Mouse (Mus musculus) midbrain, embryonic 16.5 days (tissue): ENCODE results near the gene Cfap97d2. TPM values are rescaled to one million over a fixed set of nuclear protein-coding genes. Genes with fewer than 3 reads are reported as not detected.
"Not testable (repeated sequence)": the region's sequence is repeated elsewhere in the genome, so short reads cannot be mapped to it uniquely, and the experiment has no call there.

Experiments
- ATAC-seq: fragments of 200-750 bp; cut with Nextera tagmentation; 2 replicates; pipeline ENCODE4 v1.8.0; 2017; ENCODE audit warnings: moderate TSS enrichment
- H3K27ac ChIP-seq: fragments of 300-500 bp; sonication (generic); 2 replicates; pipeline ENCODE4 v1.5.1; 2014; ENCODE audit warnings: mild to moderate bottlenecking, low read length, mixed read lengths
- H3K27me3 ChIP-seq: fragments of 300-500 bp; sonication (generic); 2 replicates; pipeline ENCODE4 v1.6.1; 2014; ENCODE audit warnings: low read depth, low read length, mixed read lengths; ENCODE audit not compliant: control insufficient read depth, insufficient read depth
- H3K36me3 ChIP-seq: fragments of 300-500 bp; sonication (generic); 2 replicates; pipeline ENCODE4 v1.6.1; 2014; ENCODE audit warnings: mild to moderate bottlenecking, low read length, moderate library complexity, mixed read lengths; ENCODE audit not compliant: control insufficient read depth, insufficient read depth
- H3K4me1 ChIP-seq: fragments of 300-500 bp; sonication (generic); 2 replicates; pipeline ENCODE4 v1.6.1; 2014; ENCODE audit warnings: mild to moderate bottlenecking, low read length, mixed read lengths; ENCODE audit not compliant: control insufficient read depth, insufficient read depth
- H3K4me2 ChIP-seq: fragments of 300-500 bp; sonication (generic); 2 replicates; pipeline ENCODE4 v1.6.1; 2014; ENCODE audit warnings: mild to moderate bottlenecking, low read length, mixed read lengths
- H3K4me3 ChIP-seq: fragments of 300-500 bp; sonication (generic); 2 replicates; pipeline ENCODE4 v1.5.1; 2014; ENCODE audit warnings: low read depth, mild to moderate bottlenecking, low read length, moderate library complexity, mixed read lengths
- H3K9ac ChIP-seq: fragments of 300-500 bp; sonication (generic); 2 replicates; pipeline ENCODE4 v1.6.1; 2014; ENCODE audit warnings: low read depth, low read length, mixed read lengths
- H3K9me3 ChIP-seq: fragments of 300-500 bp; sonication (generic); replicated peaks from 2 replicates; pipeline ENCODE4 v1.6.1; 2014; ENCODE audit warnings: mild to moderate bottlenecking, low read length, mixed read lengths; ENCODE audit not compliant: control insufficient read depth, poor library complexity, severe bottlenecking
- WGBS: fragments of 180-500 bp; shearing (Covaris S2); extraction: QIAGEN DNeasy Blood & Tissue Kit; methylation state at CpG from one replicate; pipeline ENCODE4 v1.1.7; 2014; 5-methylcytosine and 5-hydroxymethylcytosine counted together
- polyA plus RNA-seq: library from polyadenylated mRNA; unstranded; fragments of >200 nt; fragmentation: Nextera tagmentation; extraction: Ambion mirVana; gene quantifications from 2 replicates; pipeline ENCODE4 v1.2.1, GENCODE M21; 2015

Cfap97d2 gene
- polyA plus RNA-seq, 1 experiment from 2014 or later, result 1.4 TPM

- ATAC-seq, result no peak
These were observed 1.4 kb upstream of the Cfap97d2 start for GRCm38 (mm10) chr8:13704301-13704700.

GRCm38 (mm10) chr8:13706918-13707317 lies 1.2 kb downstream of the Cfap97d2 start:
- Histone ChIP-seq H3K27me3 (no peaks in the 10 kb centered on the region), H3K4me3 (no peak overlapping the region), H3K36me3 (no peaks in the 10 kb centered on the region), H3K9me3 (no peaks in the 10 kb centered on the region), H3K27ac (no peak overlapping the region), H3K4me2 (no peak overlapping the region), H3K4me1 (peaks cover 9% of the 10 kb centered on the region), H3K9ac (no peak overlapping the region)
- ATAC-seq, result no peak
- 88% methylated on average over 5 of the region's 5 CpGs for WGBS

More at GRCm38 (mm10) chr8:13704301-13704700, 1.4 kb upstream of the Cfap97d2 start:
- Histone ChIP-seq H3K27me3 (no peaks in the 10 kb centered on the region), H3K9me3 (no peaks in the 10 kb centered on the region), H3K9ac (no peak overlapping the region), H3K27ac (no peak overlapping the region), H3K4me2 (no peak overlapping the region), H3K36me3 (no peaks in the 10 kb centered on the region), H3K4me3 (no peak overlapping the region), H3K4me1 (peaks cover 9% of the 10 kb centered on the region)
- 89% methylated on average over 4 of the region's 4 CpGs for WGBS

GRCm38 (mm10) chr8:13708514-13708913 lies 2.8 kb downstream of the Cfap97d2 start:
- no peak overlapping the region for H3K9ac ChIP-seq
- H3K4me1 ChIP-seq, result peaks cover 9% of the 10 kb centered on the region
- 93% methylated on average over 5 of the region's 5 CpGs for WGBS
- no peak overlapping the region for H3K27ac ChIP-seq
- no peaks in the 10 kb centered on the region for H3K9me3 ChIP-seq
- H3K4me3 ChIP-seq, result no peak overlapping the region
- H3K4me2 ChIP-seq, result no peak overlapping the region
- H3K36me3 ChIP-seq, result no peaks in the 10 kb centered on the region
- H3K27me3 ChIP-seq, result no peaks in the 10 kb centered on the region
- ATAC-seq, result no peak

- WGBS, result 92% methylated on average over 8 of the region's 8 CpGs
These were observed 13.3 kb downstream of the Cfap97d2 start for GRCm38 (mm10) chr8:13718980-13719379.

GRCm38 (mm10) chr8:13725722-13726121 lies 20.0 kb downstream of the Cfap97d2 start:
- no peaks in the 10 kb centered on the region for H3K27me3 ChIP-seq
- no peaks in the 10 kb centered on the region for H3K4me1 ChIP-seq
- no peak overlapping the region for H3K27ac ChIP-seq
- H3K36me3 ChIP-seq, result no peaks in the 10 kb centered on the region
- H3K9ac ChIP-seq, result no peak overlapping the region
- H3K4me2 ChIP-seq, result no peak overlapping the region
- H3K9me3 ChIP-seq, result no peaks in the 10 kb centered on the region
- no peak for ATAC-seq
- no peak overlapping the region for H3K4me3 ChIP-seq

More at GRCm38 (mm10) chr8:13718980-13719379, 13.3 kb downstream of the Cfap97d2 start:
- no peaks in the 10 kb centered on the region for H3K36me3 ChIP-seq
- no peaks in the 10 kb centered on the region for H3K9me3 ChIP-seq
- ATAC-seq, result no peak
- H3K4me2 ChIP-seq, result no peak overlapping the region
- no peaks in the 10 kb centered on the region for H3K4me1 ChIP-seq
- H3K27me3 ChIP-seq, result no peaks in the 10 kb centered on the region
- H3K27ac ChIP-seq, result no peak overlapping the region
- no peak overlapping the region for H3K9ac ChIP-seq
- H3K4me3 ChIP-seq, result no peak overlapping the region

GRCm38 (mm10) chr8:13727469-13728094 lies 21.9 kb downstream of the Cfap97d2 start:
- Histone ChIP-seq H3K9ac (no peak overlapping the region), H3K4me2 (no peak overlapping the region), H3K9me3 (no peaks in the 10 kb centered on the region), H3K36me3 (no peaks in the 10 kb centered on the region), H3K4me3 (no peak overlapping the region), H3K4me1 (no peaks in the 10 kb centered on the region), H3K27ac (no peak overlapping the region), H3K27me3 (no peaks in the 10 kb centered on the region)
- 66% methylated on average over 10 of the region's 10 CpGs for WGBS
- ATAC-seq, result no peak

GRCm38 (mm10) chr8:13740323-13740770 lies 34.7 kb downstream of the Cfap97d2 start:
- Histone ChIP-seq H3K4me3 (no peak overlapping the region), H3K4me1 (no peaks in the 10 kb centered on the region), H3K36me3 (no peaks in the 10 kb centered on the region), H3K27ac (no peak overlapping the region), H3K27me3 (no peaks in the 10 kb centered on the region), H3K9ac (no peak overlapping the region), H3K9me3 (no peaks in the 10 kb centered on the region), H3K4me2 (no peak overlapping the region)
- 55% methylated on average over 6 of the region's 6 CpGs for WGBS
- no peak for ATAC-seq

- WGBS, result 85% methylated on average over 7 of the region's 7 CpGs
- H3K4me3 ChIP-seq, result no peak overlapping the region
- no peaks in the 10 kb centered on the region for H3K36me3 ChIP-seq
- H3K9ac ChIP-seq, result no peak overlapping the region
- no peaks in the 10 kb centered on the region for H3K27me3 ChIP-seq
- H3K9me3 ChIP-seq, result no peaks in the 10 kb centered on the region
- H3K4me1 ChIP-seq, result no peaks in the 10 kb centered on the region
- no peak overlapping the region for H3K27ac ChIP-seq
- no peak overlapping the region for H3K4me2 ChIP-seq
- ATAC-seq, result no peak
These were observed 35.3 kb downstream of the Cfap97d2 start for GRCm38 (mm10) chr8:13740817-13741613.

- WGBS, result 86% methylated on average over 5 of the region's 6 CpGs
- ATAC-seq, result not testable (repeated sequence)
These were observed 40.5 kb downstream of the Cfap97d2 start for GRCm38 (mm10) chr8:13746212-13746611.

More at GRCm38 (mm10) chr8:13746212-13746611, 40.5 kb downstream of the Cfap97d2 start:
- not testable (repeated sequence) for H3K9me3 ChIP-seq, H3K4me3 ChIP-seq, H3K9ac ChIP-seq, H3K27ac ChIP-seq, H3K4me1 ChIP-seq, H3K4me2 ChIP-seq, H3K27me3 ChIP-seq, H3K36me3 ChIP-seq
